Mouse (Mus musculus): ENCODE data around the gene Chka. TPM values are rescaled to one million over a fixed set of nuclear protein-coding genes. Genes with fewer than 3 reads are reported as not detected.

Chka gene
- polyA plus RNA-seq, 1 experiment from 2014 or later = 54.0 TPM

DNA sequence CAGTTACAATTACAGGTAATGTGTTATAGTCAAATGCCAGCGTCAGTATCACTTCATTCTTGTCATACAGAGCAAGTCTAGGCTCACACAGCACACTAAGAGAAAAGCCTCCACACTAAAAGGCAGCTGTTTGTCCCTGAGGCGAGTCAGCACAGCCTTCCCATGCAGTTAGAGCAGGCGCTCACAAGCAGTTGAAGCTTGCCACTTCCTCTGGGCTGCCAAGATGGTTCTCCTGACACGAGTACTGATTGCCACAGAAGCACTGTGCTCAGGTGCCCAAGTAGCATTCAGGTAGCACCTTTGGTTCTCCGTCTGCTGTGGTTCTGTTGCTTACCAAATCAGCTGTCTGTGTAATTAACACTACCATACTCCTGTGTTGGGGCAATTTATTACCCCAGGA lies 37.5 kb downstream of the Chka start:
- no peak overlapping the region for H3K27ac ChIP-seq (ENCODE audit: low read depth)
- H3K4me1 ChIP-seq (replicated peaks; ENCODE audit: control insufficient read depth, insufficient read depth, low read length) = peaks cover 5% of the 10 kb centered on the region; the same call in 1 of the 2 replicates
- H3K9ac ChIP-seq (ENCODE audit: low read length) = no peak overlapping the region
- ATAC-seq (replicated peaks; ENCODE audit: low FRiP score, low TSS enrichment, low read depth) (no peak), DNase-seq (ENCODE audit: low spot score) (no peak)
- no peaks in the 10 kb centered on the region for H3K27me3 ChIP-seq (replicated peaks; ENCODE audit: control insufficient read depth, insufficient read depth, low read length)
- H3K4me2 ChIP-seq (ENCODE audit: low read length) = no peak overlapping the region
- no peak overlapping the region for H3K4me3 ChIP-seq (ENCODE audit: low read depth, low read length)
- WGBS = 91% methylated on average over 5 of the region's 5 CpGs
- H3K9me3 ChIP-seq (ENCODE audit: control insufficient read depth, low read length) = no peaks in the 10 kb centered on the region
- peaks cover 83% of the 10 kb centered on the region for H3K36me3 ChIP-seq (ENCODE audit: control insufficient read depth, insufficient read depth, low read length)

DNA sequence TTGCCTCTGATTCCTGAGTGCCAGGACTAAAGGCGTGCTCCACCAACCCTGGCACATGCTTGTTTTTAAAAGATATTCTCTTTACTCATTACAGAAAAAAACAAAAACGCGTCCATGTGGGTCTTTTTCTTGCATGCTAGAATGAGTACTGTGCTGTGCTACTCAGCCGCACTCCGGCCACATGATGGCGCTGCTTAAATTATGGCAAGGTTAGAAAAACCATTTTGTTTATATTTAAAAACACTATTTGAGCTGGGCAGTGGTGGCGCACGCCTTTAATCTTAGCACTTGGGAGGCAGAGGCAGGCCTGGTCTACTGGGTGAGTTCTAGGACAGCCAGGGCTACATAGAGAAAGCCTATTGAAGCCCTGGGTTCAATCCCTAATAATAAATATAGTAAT lies 38.6 kb downstream of the Chka start:
- no peak overlapping the region for H3K9ac ChIP-seq (ENCODE audit: low read length)
- no peaks in the 10 kb centered on the region for H3K9me3 ChIP-seq (ENCODE audit: control insufficient read depth, low read length)
- no peak overlapping the region for H3K4me2 ChIP-seq (ENCODE audit: low read length)
- no peak overlapping the region for H3K4me3 ChIP-seq (ENCODE audit: low read depth, low read length)
- H3K4me1 ChIP-seq (replicated peaks; ENCODE audit: control insufficient read depth, insufficient read depth, low read length) = no peaks in the 10 kb centered on the region
- no peaks in the 10 kb centered on the region for H3K27me3 ChIP-seq (replicated peaks; ENCODE audit: control insufficient read depth, insufficient read depth, low read length)
- DNase-seq (ENCODE audit: low spot score) (no peak), ATAC-seq (replicated peaks; ENCODE audit: low FRiP score, low TSS enrichment, low read depth) (no peak)
- H3K36me3 ChIP-seq (ENCODE audit: control insufficient read depth, insufficient read depth, low read length) = peaks cover 90% of the 10 kb centered on the region
- 75% methylated on average over 8 of the region's 8 CpGs for WGBS
- H3K27ac ChIP-seq (ENCODE audit: low read depth) = no peak overlapping the region

DNA sequence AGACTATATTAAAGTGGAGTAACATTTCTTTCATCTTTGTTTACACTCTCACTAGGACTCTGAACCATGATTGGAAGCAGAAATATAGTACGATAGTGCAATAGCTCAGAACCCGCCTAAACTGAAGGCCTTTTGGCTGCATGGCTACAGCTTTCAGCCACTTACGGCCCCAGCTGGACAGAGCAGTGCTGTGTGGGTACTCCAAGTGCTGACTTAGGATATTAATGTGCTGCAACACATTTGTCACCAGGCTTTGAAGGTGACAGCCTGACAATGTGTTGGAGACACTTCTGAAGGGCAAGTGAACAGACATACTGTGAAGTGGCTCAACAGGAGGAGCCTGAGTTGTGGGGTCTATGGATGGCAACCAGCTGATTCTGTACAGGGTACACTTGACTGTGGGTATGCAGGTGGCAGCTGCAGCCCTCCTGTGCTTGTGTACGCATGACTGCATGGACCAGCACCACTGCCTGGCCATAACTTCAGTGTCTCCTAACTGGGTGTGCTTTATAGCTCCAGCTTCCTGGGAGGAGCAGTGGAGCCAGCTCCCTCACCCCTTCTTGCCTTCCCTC lies 42.1 kb downstream of the Chka start:
- no peak overlapping the region for H3K9ac ChIP-seq (ENCODE audit: low read length)
- no peak overlapping the region for H3K4me3 ChIP-seq (ENCODE audit: low read depth, low read length)
- WGBS = 88% methylated on average over 4 of the region's 4 CpGs
- no peaks in the 10 kb centered on the region for H3K4me1 ChIP-seq (replicated peaks; ENCODE audit: control insufficient read depth, insufficient read depth, low read length)
- H3K27me3 ChIP-seq (replicated peaks; ENCODE audit: control insufficient read depth, insufficient read depth, low read length) = no peaks in the 10 kb centered on the region
- ATAC-seq (replicated peaks; ENCODE audit: low FRiP score, low TSS enrichment, low read depth) = no peak
- H3K36me3 ChIP-seq (ENCODE audit: control insufficient read depth, insufficient read depth, low read length) = peaks cover 95% of the 10 kb centered on the region
- H3K27ac ChIP-seq (ENCODE audit: low read depth) = no peak overlapping the region
- no peaks in the 10 kb centered on the region for H3K9me3 ChIP-seq (ENCODE audit: control insufficient read depth, low read length)
- no peak for DNase-seq (ENCODE audit: low spot score)
- H3K4me2 ChIP-seq (ENCODE audit: low read length) = no peak overlapping the region

- Histone ChIP-seq H3K27ac (ENCODE audit: low read depth) (no peak overlapping the region), H3K27me3 (replicated peaks; ENCODE audit: control insufficient read depth, insufficient read depth, low read length) (no peaks in the 10 kb centered on the region), H3K4me3 (ENCODE audit: low read depth, low read length) (no peak overlapping the region), H3K4me2 (ENCODE audit: low read length) (no peak overlapping the region), H3K9ac (ENCODE audit: low read length) (no peak overlapping the region), H3K36me3 (ENCODE audit: control insufficient read depth, insufficient read depth, low read length) (peaks cover 95% of the 10 kb centered on the region), H3K9me3 (ENCODE audit: control insufficient read depth, low read length) (no peaks in the 10 kb centered on the region), H3K4me1 (replicated peaks; ENCODE audit: control insufficient read depth, insufficient read depth, low read length) (no peaks in the 10 kb centered on the region)
- no peak for ATAC-seq (replicated peaks; ENCODE audit: low FRiP score, low TSS enrichment, low read depth)
- 76% methylated on average over 2 of the region's 2 CpGs for WGBS
- DNase-seq (ENCODE audit: low spot score) = no peak
These were observed 42.7 kb downstream of the Chka start for GRCm38 (mm10) chr19:3894294-3894693.

GRCm38 (mm10) chr19:3895171-3895631 lies 43.6 kb downstream of the Chka start:
- DNase-seq (ENCODE audit: low spot score) = no peak
- Histone ChIP-seq H3K27ac (ENCODE audit: low read depth) (no peak overlapping the region), H3K4me1 (replicated peaks; ENCODE audit: control insufficient read depth, insufficient read depth, low read length) (no peaks in the 10 kb centered on the region), H3K27me3 (replicated peaks; ENCODE audit: control insufficient read depth, insufficient read depth, low read length) (no peaks in the 10 kb centered on the region), H3K4me2 (ENCODE audit: low read length) (no peak overlapping the region), H3K36me3 (ENCODE audit: control insufficient read depth, insufficient read depth, low read length) (peaks cover 86% of the 10 kb centered on the region), H3K9me3 (ENCODE audit: control insufficient read depth, low read length) (no peaks in the 10 kb centered on the region), H3K9ac (ENCODE audit: low read length) (no peak overlapping the region), H3K4me3 (ENCODE audit: low read depth, low read length) (no peak overlapping the region)
- no peak for ATAC-seq (replicated peaks; ENCODE audit: low FRiP score, low TSS enrichment, low read depth)
- 21% methylated on average over 3 of the region's 3 CpGs for WGBS

DNA sequence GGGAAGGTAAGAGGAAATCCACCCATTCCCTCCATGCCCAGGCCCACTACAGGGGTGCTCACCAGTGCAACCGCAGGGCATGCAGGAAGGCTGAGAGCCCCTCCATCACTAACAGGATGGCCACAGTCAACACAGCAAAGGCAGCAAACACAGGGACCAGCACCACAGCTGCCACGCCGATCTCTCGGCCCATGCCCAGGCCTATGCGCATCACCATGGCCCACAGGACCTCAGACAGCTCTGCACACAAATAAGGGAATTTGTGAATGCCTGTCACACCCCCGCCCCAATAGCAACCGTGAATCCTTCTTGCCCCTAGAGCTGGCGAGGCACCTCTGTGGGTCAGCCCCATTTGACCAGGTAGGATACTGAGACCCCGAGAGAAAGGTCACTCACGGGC lies 44.6 kb downstream of the Chka start:
- Histone ChIP-seq H3K27me3 (replicated peaks; ENCODE audit: control insufficient read depth, insufficient read depth, low read length) (no peaks in the 10 kb centered on the region), H3K4me3 (ENCODE audit: low read depth, low read length) (no peak overlapping the region), H3K27ac (ENCODE audit: low read depth) (no peak overlapping the region), H3K9ac (ENCODE audit: low read length) (no peak overlapping the region), H3K4me1 (replicated peaks; ENCODE audit: control insufficient read depth, insufficient read depth, low read length) (no peaks in the 10 kb centered on the region), H3K9me3 (ENCODE audit: control insufficient read depth, low read length) (no peaks in the 10 kb centered on the region), H3K36me3 (ENCODE audit: control insufficient read depth, insufficient read depth, low read length) (peaks cover 76% of the 10 kb centered on the region), H3K4me2 (ENCODE audit: low read length) (no peak overlapping the region)
- ATAC-seq (replicated peaks; ENCODE audit: low FRiP score, low TSS enrichment, low read depth) (no peak), DNase-seq (ENCODE audit: low spot score) (no peak)
- 91% methylated on average over 10 of the region's 10 CpGs for WGBS

DNA sequence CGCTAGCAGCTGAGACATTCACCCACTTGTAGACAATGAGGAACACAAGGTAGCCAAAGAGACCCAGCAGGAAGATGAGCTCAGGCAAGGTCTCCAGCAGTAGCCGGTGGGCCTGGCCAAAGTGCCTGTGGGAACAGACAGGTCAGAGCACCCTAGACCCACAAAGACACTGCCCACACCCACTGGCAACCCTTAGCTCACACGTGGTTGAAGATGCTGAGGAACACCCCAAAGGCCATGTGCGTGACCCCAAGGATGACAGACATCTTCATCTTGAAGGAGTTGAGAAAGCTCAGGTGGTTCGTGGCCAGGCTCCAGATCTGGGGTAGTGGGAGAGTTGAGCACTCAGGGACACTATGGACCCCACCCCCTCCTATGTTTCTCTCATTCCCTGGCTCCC lies 46.0 kb downstream of the Chka start:
- no peaks in the 10 kb centered on the region for H3K9me3 ChIP-seq (ENCODE audit: control insufficient read depth, low read length)
- H3K4me3 ChIP-seq (ENCODE audit: low read depth, low read length) = no peak overlapping the region
- H3K9ac ChIP-seq (ENCODE audit: low read length) = no peak overlapping the region
- no peak overlapping the region for H3K27ac ChIP-seq (ENCODE audit: low read depth)
- no peaks in the 10 kb centered on the region for H3K27me3 ChIP-seq (replicated peaks; ENCODE audit: control insufficient read depth, insufficient read depth, low read length)
- DNase-seq (ENCODE audit: low spot score) (no peak), ATAC-seq (replicated peaks; ENCODE audit: low FRiP score, low TSS enrichment, low read depth) (no peak)
- H3K36me3 ChIP-seq (ENCODE audit: control insufficient read depth, insufficient read depth, low read length) = peaks cover 75% of the 10 kb centered on the region
- no peaks in the 10 kb centered on the region for H3K4me1 ChIP-seq (replicated peaks; ENCODE audit: control insufficient read depth, insufficient read depth, low read length)
- WGBS = 87% methylated on average over 5 of the region's 5 CpGs
- H3K4me2 ChIP-seq (ENCODE audit: low read length) = no peak overlapping the region

GRCm38 (mm10) chr19:3898952-3899351 lies 47.4 kb downstream of the Chka start:
- Histone ChIP-seq H3K9ac (ENCODE audit: low read length) (no peak overlapping the region), H3K4me1 (replicated peaks; ENCODE audit: control insufficient read depth, insufficient read depth, low read length) (no peaks in the 10 kb centered on the region), H3K4me3 (ENCODE audit: low read depth, low read length) (no peak overlapping the region), H3K27me3 (replicated peaks; ENCODE audit: control insufficient read depth, insufficient read depth, low read length) (no peaks in the 10 kb centered on the region), H3K27ac (ENCODE audit: low read depth) (no peak overlapping the region), H3K4me2 (ENCODE audit: low read length) (no peak overlapping the region), H3K9me3 (ENCODE audit: control insufficient read depth, low read length) (no peaks in the 10 kb centered on the region), H3K36me3 (ENCODE audit: control insufficient read depth, insufficient read depth, low read length) (peaks cover 74% of the 10 kb centered on the region)
- DNase-seq (ENCODE audit: low spot score) (no peak), ATAC-seq (replicated peaks; ENCODE audit: low FRiP score, low TSS enrichment, low read depth) (no peak)
- 86% methylated on average over 7 of the region's 7 CpGs for WGBS

DNA sequence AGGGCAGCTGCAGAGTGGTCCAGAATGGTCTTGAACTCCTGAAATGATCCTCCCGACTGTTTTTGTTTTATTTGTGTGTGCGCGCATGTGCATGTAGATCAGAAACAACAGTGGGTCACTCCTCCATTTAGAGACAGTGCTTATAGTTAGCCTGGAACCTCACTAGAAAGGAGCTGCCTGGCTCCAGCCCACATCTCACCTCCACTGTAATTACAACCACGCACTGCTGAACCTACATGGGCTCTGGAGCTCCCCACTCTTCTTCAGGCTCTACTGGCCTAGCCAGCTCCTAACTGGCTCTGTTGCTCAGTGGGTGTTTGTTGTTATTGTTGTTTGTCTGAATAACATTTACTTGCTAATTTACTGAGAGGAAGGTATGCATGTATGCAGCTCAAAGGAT lies 48.0 kb downstream of the Chka start:
- H3K9ac ChIP-seq (ENCODE audit: low read length) = no peak overlapping the region
- no peaks in the 10 kb centered on the region for H3K9me3 ChIP-seq (ENCODE audit: control insufficient read depth, low read length)
- WGBS = 95% methylated on average over 4 of the region's 4 CpGs
- DNase-seq (ENCODE audit: low spot score) (no peak), ATAC-seq (replicated peaks; ENCODE audit: low FRiP score, low TSS enrichment, low read depth) (no peak)
- no peaks in the 10 kb centered on the region for H3K27me3 ChIP-seq (replicated peaks; ENCODE audit: control insufficient read depth, insufficient read depth, low read length)
- H3K4me3 ChIP-seq (ENCODE audit: low read depth, low read length) = no peak overlapping the region
- H3K36me3 ChIP-seq (ENCODE audit: control insufficient read depth, insufficient read depth, low read length) = peaks cover 68% of the 10 kb centered on the region
- H3K4me1 ChIP-seq (replicated peaks; ENCODE audit: control insufficient read depth, insufficient read depth, low read length) = no peaks in the 10 kb centered on the region
- H3K27ac ChIP-seq (ENCODE audit: low read depth) = no peak overlapping the region
- no peak overlapping the region for H3K4me2 ChIP-seq (ENCODE audit: low read length)

All from intestine, embryonic 14.5 days (tissue).